Mouse (Mus musculus) skeletal muscle tissue, adult 2 months (tissue): Measurements from ENCODE around the gene Zfp709.
"Not testable (repeated sequence)": the region's sequence is repeated elsewhere in the genome, so short reads cannot be mapped to it uniquely, and the experiment has no call there.

Experiments used
- DNase-seq: peaks from one replicate; pipeline ENCODE4 v3.0.0-alpha.2; 2012; ENCODE audit warnings: low read depth, low spot score

Gene Zfp709

GRCm38 (mm10) chr8:71881618-71882274 lies at the start of gene Zfp709:
Zfp709 (plus strand) TSS chr8:71882019.
- peak; percentile 78 for DNase-seq

- not testable (repeated sequence) for DNase-seq
These were observed 43.6 kb upstream of the Zfp709 start for GRCm38 (mm10) chr8:71838207-71838606.

GRCm38 (mm10) chr8:71841201-71841817 lies 40.5 kb upstream of the Zfp709 start:
- not testable (repeated sequence) for DNase-seq

- not testable (repeated sequence) for DNase-seq
These were observed 39.3 kb upstream of the Zfp709 start for GRCm38 (mm10) chr8:71842476-71842875.

GRCm38 (mm10) chr8:71844453-71844852 lies 37.4 kb upstream of the Zfp709 start:
- DNase-seq: not testable (repeated sequence)

GRCm38 (mm10) chr8:71845993-71846483 lies 35.8 kb upstream of the Zfp709 start:
- DNase-seq: not testable (repeated sequence)

- DNase-seq: not testable (repeated sequence)
These were observed 35.1 kb upstream of the Zfp709 start for GRCm38 (mm10) chr8:71846745-71847144.

GRCm38 (mm10) chr8:71851014-71851413 lies 30.8 kb upstream of the Zfp709 start:
- not testable (repeated sequence) for DNase-seq

- DNase-seq: not testable (repeated sequence)
These were observed 28.5 kb upstream of the Zfp709 start for GRCm38 (mm10) chr8:71853360-71853759.

GRCm38 (mm10) chr8:71856630-71857328 lies 25.0 kb upstream of the Zfp709 start:
- not testable (repeated sequence) for DNase-seq

- not testable (repeated sequence) for DNase-seq
These were observed 24.5 kb upstream of the Zfp709 start for GRCm38 (mm10) chr8:71857364-71857763.

- DNase-seq: not testable (repeated sequence)
These were observed 20.3 kb upstream of the Zfp709 start for GRCm38 (mm10) chr8:71861551-71861950.

- not testable (repeated sequence) for DNase-seq
These were observed 19.8 kb upstream of the Zfp709 start for GRCm38 (mm10) chr8:71862038-71862437.

- DNase-seq: not testable (repeated sequence)
These were observed 18.8 kb downstream of the Zfp709 start for GRCm38 (mm10) chr8:71900666-71901065.

GRCm38 (mm10) chr8:71903084-71903483 lies 21.3 kb downstream of the Zfp709 start:
- not testable (repeated sequence) for DNase-seq

- no peak for DNase-seq
These were observed 25.0 kb downstream of the Zfp709 start for GRCm38 (mm10) chr8:71906809-71907208.

GRCm38 (mm10) chr8:71907798-71908257 lies 26.0 kb downstream of the Zfp709 start:
- no peak for DNase-seq

GRCm38 (mm10) chr8:71908309-71909261 lies 26.8 kb downstream of the Zfp709 start, which contains the start of the genes Zfp882 and Zfp617:
Zfp882 (plus strand) TSS chr8:71908608.
Zfp617 (plus strand) TSS chr8:71908635.
- peak; percentile 66 for DNase-seq

- DNase-seq: no peak
These were observed 30.5 kb downstream of the Zfp709 start for GRCm38 (mm10) chr8:71912286-71912685.

GRCm38 (mm10) chr8:71922567-71923401 lies 41.0 kb downstream of the Zfp709 start:
- peak; percentile 96 for DNase-seq
